Mouse (Mus musculus): Measurements from ENCODE around the gene Trrap. TPM values are rescaled to one million over a fixed set of nuclear protein-coding genes. Genes with fewer than 3 reads are reported as not detected.
A peak's percentile ranks its signal among the peaks of the same experiment; 100 is the strongest.

Trrap gene
- total RNA-seq, 2 experiments from 2014 or later = 22.2 to 73.4 TPM

GRCm38 (mm10) chr5:144769067-144769482 lies 1.5 kb downstream of the Trrap start:
- peak; percentile 12; the same call in 1 of the 2 replicates for ATAC-seq (replicated peaks; ENCODE audit: low FRiP score, poor library complexity, severe bottlenecking)

DNA sequence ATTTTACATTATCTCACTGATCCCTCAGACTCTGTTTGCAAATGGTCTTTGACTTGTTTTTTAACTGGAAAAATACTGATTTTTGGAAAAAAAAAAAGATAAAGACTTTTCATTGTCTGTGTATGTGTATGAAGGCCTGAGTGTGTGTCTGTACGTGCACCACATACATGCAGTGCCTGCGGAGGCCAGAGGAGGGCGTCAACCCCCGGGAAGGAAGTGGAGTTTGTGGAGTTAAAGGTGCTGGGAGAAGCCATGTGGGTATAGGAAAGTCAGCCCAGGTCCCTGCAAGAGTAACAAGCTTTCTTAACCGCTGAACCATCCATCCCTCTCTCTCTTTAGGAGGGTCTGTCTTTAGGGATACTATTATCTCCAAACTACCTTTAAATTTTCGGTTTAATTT lies 5.7 kb downstream of the Trrap start:
- no peak for ATAC-seq (replicated peaks; ENCODE audit: low FRiP score, poor library complexity, severe bottlenecking)

DNA sequence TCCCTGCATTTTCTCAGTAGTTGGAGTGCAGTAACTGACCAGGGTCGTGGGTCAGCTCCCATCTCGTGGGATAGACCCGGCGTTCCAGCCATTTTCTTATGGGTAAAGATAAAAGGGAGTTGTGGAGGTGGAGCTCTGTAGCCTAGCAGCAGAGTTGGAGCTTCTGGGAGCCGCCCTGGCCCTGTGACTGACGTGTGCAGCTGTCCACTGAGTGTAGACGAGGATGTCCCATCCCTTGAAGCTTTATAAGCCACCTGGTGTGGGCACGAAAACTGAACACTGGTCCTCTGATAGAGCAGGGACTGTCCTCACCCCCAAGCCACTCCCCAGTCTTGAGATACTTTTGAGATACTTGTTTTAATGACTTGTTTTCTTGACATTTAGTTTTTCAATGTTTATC lies 13.1 kb downstream of the Trrap start:
- ATAC-seq (replicated peaks; ENCODE audit: low FRiP score, poor library complexity, severe bottlenecking) = no peak

DNA sequence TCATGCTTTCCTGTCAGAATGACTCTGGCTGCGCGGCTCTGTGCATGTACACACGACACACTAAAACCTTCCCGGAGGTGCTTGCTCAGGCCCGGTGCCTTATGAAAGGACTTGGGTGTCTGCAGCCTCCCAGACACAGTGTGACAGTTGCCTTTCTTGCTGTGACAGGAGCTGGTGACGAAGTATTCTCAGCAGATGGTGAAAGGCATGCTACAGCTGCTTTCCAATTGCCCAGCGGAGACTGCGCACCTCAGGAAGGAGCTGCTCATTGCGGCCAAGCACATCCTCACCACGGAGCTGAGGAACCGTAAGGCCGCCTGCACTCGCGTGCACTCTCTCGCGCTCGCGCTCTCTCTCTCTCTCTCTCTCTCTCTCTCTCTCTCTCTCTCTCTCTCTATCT lies 18.9 kb downstream of the Trrap start:
- ATAC-seq (replicated peaks; ENCODE audit: low FRiP score, poor library complexity, severe bottlenecking) = 0 out of 2 replicates have a peak, but pooled peaks have one; percentile 44

DNA sequence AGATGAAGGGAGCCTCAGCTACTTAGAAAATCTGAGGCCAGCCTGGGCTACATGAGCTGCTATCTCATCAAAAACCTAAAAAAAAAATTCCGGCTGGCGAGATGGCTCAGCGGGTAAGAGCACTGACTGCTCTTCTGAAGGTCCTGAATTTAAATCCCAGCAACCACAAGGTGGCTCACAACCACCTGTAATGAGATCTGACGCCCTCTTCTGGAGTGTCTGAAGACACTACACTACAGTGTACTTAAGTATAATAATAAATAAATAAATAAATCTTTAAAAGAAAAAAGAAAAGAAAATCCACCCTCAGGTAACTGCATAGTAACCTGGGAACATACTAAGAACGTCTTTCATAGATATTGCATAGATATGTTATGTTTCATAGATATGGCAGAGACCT lies 25.8 kb downstream of the Trrap start:
- ATAC-seq (replicated peaks; ENCODE audit: low FRiP score, poor library complexity, severe bottlenecking) = no peak

GRCm38 (mm10) chr5:144794687-144795086 lies 27.2 kb downstream of the Trrap start:
- ATAC-seq (replicated peaks; ENCODE audit: low FRiP score, poor library complexity, severe bottlenecking) = 0 out of 2 replicates have a peak, but pooled peaks have one; percentile 63

- ATAC-seq (replicated peaks; ENCODE audit: low FRiP score, poor library complexity, severe bottlenecking) = no peak
These were observed 29.6 kb downstream of the Trrap start for GRCm38 (mm10) chr5:144797116-144797515.

DNA sequence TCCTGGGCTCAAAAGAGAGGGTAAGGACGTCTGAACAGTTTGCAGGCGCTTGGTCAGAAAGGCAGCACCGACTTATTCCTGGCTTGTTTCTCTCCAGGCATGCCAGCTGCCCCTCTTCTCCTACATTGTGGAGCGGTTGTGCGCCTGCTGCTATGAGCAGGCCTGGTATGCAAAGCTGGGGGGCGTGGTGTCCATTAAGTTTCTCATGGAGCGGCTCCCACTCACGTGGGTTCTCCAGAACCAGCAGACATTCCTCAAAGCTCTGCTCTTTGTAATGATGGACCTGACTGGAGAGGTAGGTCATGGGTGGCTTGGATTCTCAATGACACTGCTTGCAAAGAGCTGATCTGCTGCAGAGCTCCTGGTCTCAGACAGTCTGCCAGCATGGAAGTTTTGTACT lies 35.5 kb downstream of the Trrap start:
- ATAC-seq (replicated peaks; ENCODE audit: low FRiP score, poor library complexity, severe bottlenecking) = no peak

DNA sequence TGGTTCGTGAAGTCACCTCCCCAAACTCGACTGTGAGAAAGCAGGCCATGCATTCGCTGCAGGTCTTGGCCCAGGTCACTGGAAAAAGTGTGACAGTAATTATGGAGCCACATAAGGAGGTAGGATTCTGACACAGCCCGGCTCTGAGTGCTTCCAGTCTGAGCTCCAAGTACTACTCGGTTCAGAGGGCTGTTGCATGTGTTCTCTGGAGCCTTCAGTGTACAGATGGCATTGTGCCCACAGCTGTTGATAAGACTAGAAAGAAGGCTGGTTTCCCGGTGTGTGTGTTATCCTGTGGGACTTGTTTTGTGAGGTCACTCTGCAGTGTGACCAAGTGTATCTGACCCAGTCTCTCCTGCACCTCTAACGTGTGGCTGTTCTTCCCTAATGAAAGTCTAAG lies 36.6 kb downstream of the Trrap start:
- no peak for ATAC-seq (replicated peaks; ENCODE audit: low FRiP score, poor library complexity, severe bottlenecking)

GRCm38 (mm10) chr5:144806931-144807330 lies 39.4 kb downstream of the Trrap start:
- ATAC-seq (replicated peaks; ENCODE audit: low FRiP score, poor library complexity, severe bottlenecking) = no peak

GRCm38 (mm10) chr5:144828365-144829102 lies 61.0 kb downstream of the Trrap start:
- ATAC-seq (replicated peaks; ENCODE audit: low FRiP score, poor library complexity, severe bottlenecking) = no peak

DNA sequence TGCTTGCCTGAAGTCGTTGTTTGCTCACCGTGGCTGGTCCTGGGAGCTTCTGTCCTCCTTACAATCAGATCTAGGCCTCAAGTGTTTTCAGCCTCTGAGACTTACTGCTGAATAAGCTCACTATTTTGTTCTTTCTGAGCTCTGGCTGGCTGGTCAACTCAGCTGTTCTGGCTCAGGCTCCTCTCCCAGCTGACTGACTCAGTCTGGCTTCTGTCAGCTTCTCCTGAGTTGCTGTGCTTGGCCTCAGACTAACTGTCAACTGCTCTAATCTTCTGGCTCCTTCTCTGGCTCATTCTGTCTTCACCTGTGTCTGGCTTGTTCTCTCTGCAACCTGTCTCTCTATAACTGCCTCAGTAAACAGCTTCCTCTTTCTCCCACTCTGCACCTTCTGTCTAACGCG lies 62.1 kb downstream of the Trrap start:
- no peak for ATAC-seq (replicated peaks; ENCODE audit: low FRiP score, poor library complexity, severe bottlenecking)

DNA sequence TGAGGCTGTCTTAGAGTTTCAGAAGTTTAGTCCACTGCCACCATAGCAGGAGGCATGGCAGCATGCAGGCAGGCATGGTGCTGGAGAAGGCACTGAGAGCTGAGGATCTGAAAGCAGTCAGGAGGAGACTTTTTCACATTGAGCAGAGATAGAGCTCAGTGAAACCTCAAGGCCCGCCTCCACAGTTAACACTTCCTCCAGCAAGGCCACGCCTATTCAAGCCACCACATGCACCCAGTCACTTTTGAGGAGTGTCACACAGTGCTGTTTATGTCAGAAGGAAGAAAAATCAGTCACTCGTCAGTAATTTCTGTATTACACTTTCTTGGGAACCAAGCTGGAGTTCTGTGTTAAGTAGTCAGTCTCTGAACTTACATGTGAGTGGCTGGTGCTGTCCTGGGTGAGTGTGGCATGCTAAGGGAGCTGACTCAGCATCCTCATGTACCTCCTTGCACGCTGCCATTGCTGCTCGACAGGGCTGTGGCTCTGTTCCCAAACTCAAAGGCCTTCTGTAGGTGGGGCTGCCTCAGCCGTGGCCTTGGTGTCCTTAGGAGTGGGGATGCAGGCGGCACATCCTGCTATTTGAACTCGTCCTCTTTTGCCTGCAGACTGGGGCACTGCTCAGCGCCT lies 64.4 kb downstream of the Trrap start:
- no peak for ATAC-seq (replicated peaks; ENCODE audit: low FRiP score, poor library complexity, severe bottlenecking)

DNA sequence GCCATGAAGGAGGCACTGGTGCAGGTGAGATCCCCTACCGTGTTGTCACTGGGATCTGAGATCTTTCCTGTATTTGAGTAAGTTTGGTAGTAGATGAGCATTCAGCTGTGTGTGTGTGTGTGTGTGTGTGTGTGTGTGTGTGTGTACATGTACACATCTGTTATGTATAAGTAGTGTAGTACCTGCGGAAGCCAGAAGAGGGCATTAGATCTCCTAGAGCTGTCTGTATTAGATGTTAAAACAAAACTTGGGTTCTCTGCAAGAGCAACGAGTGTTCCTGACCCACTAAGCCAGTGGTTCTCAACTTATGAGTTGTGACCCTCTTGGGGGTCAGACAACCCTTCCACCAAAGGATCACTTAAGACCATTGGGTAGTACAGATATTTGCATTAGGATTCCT lies 68.6 kb downstream of the Trrap start:
- ATAC-seq (replicated peaks; ENCODE audit: low FRiP score, poor library complexity, severe bottlenecking) = no peak

GRCm38 (mm10) chr5:144845352-144845751 lies 77.8 kb downstream of the Trrap start:
- no peak for ATAC-seq (replicated peaks; ENCODE audit: low FRiP score, poor library complexity, severe bottlenecking)

DNA sequence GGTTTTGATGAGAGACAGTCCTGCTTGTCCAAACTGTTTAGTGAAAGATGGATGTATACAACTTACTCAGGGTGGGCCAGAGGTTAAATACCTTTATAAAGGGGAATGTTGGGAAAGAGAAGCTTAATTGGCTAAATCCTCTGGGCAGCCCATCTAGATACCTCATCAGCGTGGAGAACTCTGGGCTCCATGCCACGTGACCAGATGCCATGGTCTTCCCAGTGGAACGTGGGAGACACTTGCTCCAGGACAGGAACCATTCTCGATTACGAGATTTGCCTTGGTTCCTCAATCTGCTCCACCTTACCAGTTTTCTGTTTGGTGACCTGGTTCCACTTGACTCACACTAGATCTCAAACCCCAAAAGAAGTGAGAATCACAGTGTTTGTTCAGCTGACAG lies 81.2 kb downstream of the Trrap start:
- no peak for ATAC-seq (replicated peaks; ENCODE audit: low FRiP score, poor library complexity, severe bottlenecking)

GRCm38 (mm10) chr5:144849932-144850331 lies 82.4 kb downstream of the Trrap start:
- ATAC-seq (replicated peaks; ENCODE audit: low FRiP score, poor library complexity, severe bottlenecking) = no peak

GRCm38 (mm10) chr5:144851820-144852219 lies 84.3 kb downstream of the Trrap start:
- no peak for ATAC-seq (replicated peaks; ENCODE audit: low FRiP score, poor library complexity, severe bottlenecking)

GRCm38 (mm10) chr5:144853931-144854330 lies 86.4 kb downstream of the Trrap start:
- no peak for ATAC-seq (replicated peaks; ENCODE audit: low FRiP score, poor library complexity, severe bottlenecking)

DNA sequence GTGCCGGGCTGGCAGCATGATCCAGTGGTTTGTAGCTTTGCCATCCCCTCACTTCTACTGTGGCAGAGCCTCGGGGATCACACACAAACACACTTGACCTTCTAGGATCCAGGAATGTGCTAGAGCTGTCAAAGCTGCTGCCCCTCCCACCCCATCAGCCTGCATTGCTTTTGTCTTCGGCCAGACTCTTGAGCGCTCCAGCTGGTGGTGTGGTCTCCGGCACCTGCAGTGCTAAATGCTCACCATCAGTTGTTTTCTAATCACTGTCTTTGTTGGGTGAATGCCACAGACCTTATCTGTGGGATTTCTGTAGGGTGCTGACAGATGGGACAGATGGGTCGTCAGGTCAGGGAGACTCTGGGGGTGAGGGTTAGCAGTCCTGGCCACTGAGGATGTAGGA lies 88.4 kb downstream of the Trrap start:
- ATAC-seq (replicated peaks; ENCODE audit: low FRiP score, poor library complexity, severe bottlenecking) = no peak

- no peak for ATAC-seq (replicated peaks; ENCODE audit: low FRiP score, poor library complexity, severe bottlenecking)
These were observed 91.0 kb downstream of the Trrap start for GRCm38 (mm10) chr5:144858527-144858926.

DNA sequence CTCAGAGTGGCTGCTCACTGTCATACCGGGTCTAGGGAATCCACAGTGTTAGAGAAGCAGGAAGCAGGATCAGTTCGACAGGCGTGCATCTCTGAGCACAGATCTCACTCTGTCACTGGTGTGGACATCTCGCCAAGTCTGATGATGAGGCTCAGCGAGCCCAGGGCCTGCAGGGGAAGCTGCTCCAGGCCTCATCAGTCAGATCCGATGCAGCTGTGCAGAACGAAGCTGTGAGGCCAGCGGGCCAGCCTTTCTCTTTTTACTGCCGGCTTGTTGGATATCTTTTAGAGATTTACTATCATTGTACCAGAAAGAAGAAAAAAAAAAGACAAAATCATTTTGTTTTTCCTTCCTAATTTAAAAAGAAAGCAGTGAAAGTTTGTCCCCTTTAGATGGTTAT lies 91.8 kb downstream of the Trrap start:
- ATAC-seq (replicated peaks; ENCODE audit: low FRiP score, poor library complexity, severe bottlenecking) = no peak
